Mouse (Mus musculus): ENCODE data around the gene Oaz2. TPM values are rescaled to one million over a fixed set of nuclear protein-coding genes. Genes with fewer than 3 reads are reported as not detected.
A peak's percentile ranks its signal among the peaks of the same experiment; 100 is the strongest.

Oaz2 gene
- 10.5 and 13.6 TPM in 2 replicates for polyA plus RNA-seq (2012)

DNA sequence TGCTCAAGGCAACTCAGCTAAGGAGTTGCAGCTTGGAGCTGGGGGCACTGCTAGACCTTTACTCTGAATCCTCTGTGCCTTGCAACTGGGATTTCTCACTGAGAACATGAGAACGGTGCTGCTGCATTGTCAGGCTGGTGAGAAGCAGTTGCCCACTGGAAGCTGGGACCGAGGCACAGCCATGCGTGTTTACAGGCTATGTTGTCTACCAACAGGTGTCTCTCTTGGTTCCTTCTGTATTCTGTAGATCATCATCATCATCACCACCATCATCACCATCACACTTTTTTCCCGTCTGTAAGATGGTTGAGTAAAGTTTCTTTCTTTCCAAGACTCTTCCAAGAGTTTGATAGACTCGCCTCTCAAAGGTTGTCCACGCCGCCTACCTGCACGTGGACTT, at the start of gene Oaz2:
Gene Oaz2 (plus strand): TSS at position 301 of the 400 bp plus-strand sequence.
- Histone ChIP-seq H3K36me3 (ENCODE audit: control insufficient read depth) (no peaks in the 10 kb centered on the region), H3K9me3 (ENCODE audit: control insufficient read depth, low read length) (no peaks in the 10 kb centered on the region)
- TF ChIP-seq GATA1 (IDR thresholded peaks at IDR 0.05; ENCODE audit: low read length) (no peak), TAL1 (IDR thresholded peaks at IDR 0.05; ENCODE audit: low read length) (no peak)

DNA sequence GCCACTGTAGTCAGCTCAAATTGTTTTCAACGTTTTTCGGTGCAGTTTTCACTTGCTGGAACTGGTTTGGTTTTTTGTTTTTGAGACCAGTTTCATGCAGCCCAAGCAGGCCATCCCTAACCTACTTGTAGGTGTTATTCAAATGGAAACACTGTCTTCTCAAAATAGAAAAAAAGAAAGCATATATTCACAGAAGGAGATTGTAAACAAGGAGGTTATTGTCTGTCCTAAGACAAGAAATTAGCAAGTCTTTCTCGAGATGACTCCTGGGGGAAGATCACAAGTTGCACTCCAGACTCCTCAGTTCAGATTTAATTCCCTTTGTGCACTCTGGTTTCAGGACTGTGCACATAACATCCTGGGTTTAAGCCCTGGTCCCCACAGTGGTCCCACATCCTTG, 48.5 kb upstream of the Oaz2 start:
- no peaks in the 10 kb centered on the region for H3K9me3 ChIP-seq (ENCODE audit: control insufficient read depth, low read length)
- TF ChIP-seq GATA1 (IDR thresholded peaks at IDR 0.05; ENCODE audit: low read length) (no peak), TAL1 (IDR thresholded peaks at IDR 0.05; ENCODE audit: low read length) (no peak)
- no peaks in the 10 kb centered on the region for H3K4me1 ChIP-seq (ENCODE audit: control insufficient read depth)
- H3K27me3 ChIP-seq (ENCODE audit: control insufficient read depth), result peaks cover 2% of the 10 kb centered on the region; the same call in 1 of the 2 replicates
- H3K4me3 ChIP-seq (replicated peaks), result no peak overlapping the region
- H3K36me3 ChIP-seq (ENCODE audit: control insufficient read depth), result no peaks in the 10 kb centered on the region

More for the DNA sequence above, at the start of gene Oaz2:
- Histone ChIP-seq H3K27me3 (ENCODE audit: control insufficient read depth) (no peaks in the 10 kb centered on the region), H3K4me1 (ENCODE audit: control insufficient read depth) (0 out of 2 replicates have a peak, but pooled peaks cover 3% of the 10 kb centered on the region), H3K4me3 (replicated peaks) (no peak within 1 kb of the TSS)

DNA sequence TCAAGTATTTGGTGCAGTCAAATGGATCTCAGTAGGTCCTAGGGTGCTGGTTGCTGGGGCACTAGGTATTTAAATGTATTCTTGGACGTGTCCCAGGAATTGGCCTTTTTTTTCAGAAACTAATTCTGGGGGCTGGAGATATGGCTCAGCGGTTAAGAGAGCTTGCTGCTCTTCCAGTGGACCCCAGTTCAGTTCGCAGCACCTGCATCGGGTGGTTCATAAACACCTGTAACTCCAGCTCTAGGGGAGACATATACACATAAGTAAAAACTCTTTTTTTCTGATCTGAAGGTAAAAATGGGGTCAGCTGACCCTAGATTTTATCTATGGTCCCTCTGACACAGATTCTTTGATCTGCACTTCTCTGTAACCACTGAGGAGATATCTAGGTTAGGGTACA, 46.6 kb upstream of the Oaz2 start:
- peaks cover 10% of the 10 kb centered on the region for H3K27me3 ChIP-seq (ENCODE audit: control insufficient read depth)
- no peak for TF ChIP-seq GATA1 (IDR thresholded peaks at IDR 0.05; ENCODE audit: low read length)
- TF ChIP-seq TAL1 (IDR thresholded peaks at IDR 0.05; ENCODE audit: low read length), result no peak
- H3K4me1 ChIP-seq (ENCODE audit: control insufficient read depth), result no peaks in the 10 kb centered on the region
- H3K4me3 ChIP-seq (replicated peaks), result no peak overlapping the region
- no peaks in the 10 kb centered on the region for H3K9me3 ChIP-seq (ENCODE audit: control insufficient read depth, low read length)
- no peaks in the 10 kb centered on the region for H3K36me3 ChIP-seq (ENCODE audit: control insufficient read depth)

DNA sequence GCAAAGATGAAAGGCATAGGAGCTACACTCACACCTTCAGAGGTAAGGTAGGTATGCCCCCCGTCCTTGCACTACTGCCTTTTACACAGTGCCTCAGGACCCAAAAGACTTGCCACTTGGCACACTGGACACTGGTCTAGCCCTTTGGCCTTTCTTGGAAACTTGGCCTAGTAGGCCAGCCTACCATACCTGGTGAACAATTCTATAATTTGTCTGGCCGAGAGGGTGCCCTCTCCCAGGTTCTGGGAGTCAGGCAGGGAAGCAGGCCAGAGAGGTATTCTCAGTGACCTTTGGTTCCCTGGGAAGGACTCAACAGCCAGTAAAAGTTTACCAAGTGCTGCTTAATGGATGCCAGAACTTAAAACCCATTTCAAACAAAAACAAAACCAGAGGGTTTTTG, 46.1 kb upstream of the Oaz2 start:
- Histone ChIP-seq H3K27me3 (ENCODE audit: control insufficient read depth) (peaks cover 14% of the 10 kb centered on the region), H3K4me3 (replicated peaks) (no peak overlapping the region), H3K4me1 (ENCODE audit: control insufficient read depth) (no peaks in the 10 kb centered on the region), H3K36me3 (ENCODE audit: control insufficient read depth) (no peaks in the 10 kb centered on the region), H3K9me3 (ENCODE audit: control insufficient read depth, low read length) (no peaks in the 10 kb centered on the region)
- TF ChIP-seq TAL1 (IDR thresholded peaks at IDR 0.05; ENCODE audit: low read length) (no peak), GATA1 (IDR thresholded peaks at IDR 0.05; ENCODE audit: low read length) (no peak)

DNA sequence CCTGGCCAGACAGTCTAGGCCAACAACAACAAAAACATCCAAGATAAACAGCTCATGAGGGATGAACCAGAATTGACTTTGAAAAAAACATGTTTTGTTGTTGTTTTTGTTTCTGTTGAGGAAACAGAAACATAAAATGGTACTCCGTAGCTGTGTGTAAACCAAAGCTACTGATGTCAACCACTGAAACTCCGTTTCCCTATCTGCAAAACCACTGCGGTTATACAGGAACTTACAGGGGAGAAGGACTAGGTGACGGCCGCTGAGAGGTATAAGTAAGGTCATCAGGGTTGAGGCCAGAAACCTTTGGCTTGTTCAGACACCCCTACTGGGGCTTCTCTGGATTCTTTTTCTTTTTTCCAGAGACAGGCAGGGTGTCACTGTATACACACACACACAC, 45.0 kb upstream of the Oaz2 start:
- Histone ChIP-seq H3K4me1 (ENCODE audit: control insufficient read depth) (no peaks in the 10 kb centered on the region), H3K9me3 (ENCODE audit: control insufficient read depth, low read length) (no peaks in the 10 kb centered on the region), H3K4me3 (replicated peaks) (no peak overlapping the region), H3K27me3 (ENCODE audit: control insufficient read depth) (peaks cover 25% of the 10 kb centered on the region), H3K36me3 (ENCODE audit: control insufficient read depth) (no peaks in the 10 kb centered on the region)
- no peak for TF ChIP-seq TAL1 (IDR thresholded peaks at IDR 0.05; ENCODE audit: low read length)
- no peak for TF ChIP-seq GATA1 (IDR thresholded peaks at IDR 0.05; ENCODE audit: low read length)

DNA sequence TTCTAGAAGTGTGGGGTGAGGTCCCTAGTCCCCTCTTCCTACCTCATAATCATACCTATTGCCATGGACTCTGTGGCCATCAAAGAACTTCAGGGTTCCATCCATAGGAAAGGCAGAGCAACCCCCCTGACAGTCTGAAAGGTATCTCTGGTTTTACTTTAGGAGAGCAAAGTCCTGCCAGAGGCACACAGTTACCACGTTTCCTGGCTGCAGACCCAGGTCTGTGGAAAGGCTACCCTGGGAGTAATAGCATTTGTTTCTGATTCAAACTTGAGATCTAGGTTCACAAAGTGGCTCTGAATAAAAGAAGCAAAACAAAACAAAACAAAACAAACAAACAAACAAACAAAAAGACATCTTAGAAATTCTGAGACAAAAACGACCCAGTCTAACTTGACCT, 43.5 kb upstream of the Oaz2 start:
- Histone ChIP-seq H3K4me3 (replicated peaks) (no peak overlapping the region), H3K36me3 (ENCODE audit: control insufficient read depth) (no peaks in the 10 kb centered on the region), H3K4me1 (ENCODE audit: control insufficient read depth) (peaks cover 4% of the 10 kb centered on the region), H3K9me3 (ENCODE audit: control insufficient read depth, low read length) (peaks cover 4% of the 10 kb centered on the region; the same call in 1 of the 2 replicates), H3K27me3 (ENCODE audit: control insufficient read depth) (peaks cover 40% of the 10 kb centered on the region)
- TF ChIP-seq TAL1 (IDR thresholded peaks at IDR 0.05; ENCODE audit: low read length) (no peak), GATA1 (IDR thresholded peaks at IDR 0.05; ENCODE audit: low read length) (no peak)

DNA sequence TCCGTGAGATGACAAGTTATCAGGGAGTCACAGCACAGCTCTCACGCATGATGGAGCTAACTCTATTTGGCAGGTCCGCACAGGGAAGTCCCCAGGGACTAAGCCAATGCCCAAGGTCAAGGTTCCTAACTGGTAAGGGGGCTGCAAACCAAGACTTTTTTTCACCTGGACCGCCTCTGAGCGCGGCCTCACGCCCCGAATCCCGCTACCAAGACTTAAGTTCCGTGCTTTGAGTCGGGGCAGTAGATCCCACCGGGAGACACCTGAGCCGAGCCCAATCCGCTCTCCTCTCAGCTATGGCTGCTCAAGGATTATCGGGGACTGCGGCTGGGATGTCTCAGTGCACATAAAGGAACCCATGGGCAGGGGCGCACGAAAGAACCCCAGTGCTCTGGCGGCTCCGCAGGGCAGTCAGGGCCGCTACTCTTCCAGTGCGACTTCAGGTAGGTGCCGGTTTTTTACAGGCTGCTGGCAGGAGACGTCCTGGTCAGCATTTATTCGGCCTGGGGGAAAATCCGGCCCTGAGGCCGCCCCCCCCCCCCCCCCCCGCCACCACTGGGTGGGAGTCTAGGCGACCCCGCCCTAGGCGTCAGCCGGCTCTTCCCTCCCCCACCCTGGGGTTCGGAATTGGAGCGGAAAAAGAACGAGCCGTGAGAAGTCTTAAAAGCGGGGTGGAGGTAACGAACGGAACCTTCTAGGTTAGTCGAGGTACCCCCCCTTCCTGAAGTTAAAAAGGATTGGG, 38.6 kb upstream of the Oaz2 start, which contains the start of gene Rbpms2:
Gene Rbpms2 (plus strand): TSS at position 624 of the 742 bp plus-strand sequence.
- Histone ChIP-seq H3K9me3 (ENCODE audit: control insufficient read depth, low read length) (peaks cover 11% of the 10 kb centered on the region; the same call in 1 of the 2 replicates), H3K27me3 (ENCODE audit: control insufficient read depth) (peaks cover 87% of the 10 kb centered on the region), H3K36me3 (ENCODE audit: control insufficient read depth) (no peaks in the 10 kb centered on the region), H3K4me3 (replicated peaks) (peak within 1 kb of the TSS; percentile 58), H3K4me1 (ENCODE audit: control insufficient read depth) (peaks cover 16% of the 10 kb centered on the region)
- no peak for TF ChIP-seq TAL1 (IDR thresholded peaks at IDR 0.05; ENCODE audit: low read length)
- TF ChIP-seq GATA1 (IDR thresholded peaks at IDR 0.05; ENCODE audit: low read length), result no peak

DNA sequence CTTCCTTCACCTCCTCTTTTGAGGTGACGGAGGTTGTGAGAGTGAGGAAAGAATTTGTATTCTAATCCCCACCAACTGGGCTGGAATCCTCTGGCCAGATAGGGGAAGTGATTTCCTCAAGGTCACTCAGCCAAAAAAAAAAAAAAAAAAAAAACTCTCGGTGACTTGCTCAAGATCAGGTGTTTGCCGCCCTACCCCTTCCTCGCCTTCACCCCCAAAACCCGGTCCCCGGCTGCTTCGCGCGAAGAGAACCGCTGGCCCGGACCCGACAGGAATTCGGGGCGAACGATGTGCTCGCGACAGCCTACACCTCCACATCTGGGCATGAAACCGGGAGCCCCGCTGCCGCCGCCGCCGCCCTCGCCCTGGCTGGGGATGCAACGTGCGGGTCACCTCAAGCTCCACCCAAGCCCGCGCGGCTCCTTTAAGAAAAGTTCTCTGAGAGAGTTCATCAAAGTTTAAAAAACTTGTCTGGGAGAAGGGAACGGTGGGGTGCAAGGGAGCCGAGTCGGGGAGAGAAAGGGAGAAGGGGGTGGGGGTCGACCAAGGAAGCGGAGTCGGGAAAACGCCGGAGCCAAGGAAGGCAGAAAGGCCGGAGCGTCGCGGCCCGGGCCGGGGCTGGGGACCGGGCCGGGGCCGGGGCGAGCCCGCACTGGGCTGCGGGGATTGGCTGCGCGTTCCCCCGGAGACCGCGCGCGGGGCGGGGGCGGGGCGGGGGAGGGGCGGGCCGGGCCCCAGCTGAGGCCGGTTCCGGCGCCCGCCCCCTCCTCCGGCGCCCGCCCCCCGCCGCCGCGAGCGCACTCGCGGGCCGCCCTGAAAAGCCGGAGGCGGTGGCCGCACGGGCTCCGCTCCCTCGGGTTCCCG, 37.8 kb upstream of the Oaz2 start:
- H3K4me3 ChIP-seq (replicated peaks), result peak overlapping the region; percentile 58
- TF ChIP-seq TAL1 (IDR thresholded peaks at IDR 0.05; ENCODE audit: low read length), result no peak
- no peak for TF ChIP-seq GATA1 (IDR thresholded peaks at IDR 0.05; ENCODE audit: low read length)
- peaks cover 16% of the 10 kb centered on the region for H3K4me1 ChIP-seq (ENCODE audit: control insufficient read depth)
- no peaks in the 10 kb centered on the region for H3K36me3 ChIP-seq (ENCODE audit: control insufficient read depth)
- peaks cover 11% of the 10 kb centered on the region; the same call in 1 of the 2 replicates for H3K9me3 ChIP-seq (ENCODE audit: control insufficient read depth, low read length)
- peaks cover 86% of the 10 kb centered on the region for H3K27me3 ChIP-seq (ENCODE audit: control insufficient read depth)
